16 mouse cellular contexts compared by ENCODE assay signal in genomic region chr6:54279391-54279790, GRCm38 (mm10). TPM values are rescaled to one million over a fixed set of nuclear protein-coding genes. Genes with fewer than 3 reads are reported as not detected.
DNase-seq lines count a peak whose midpoint lies in the region; ATAC-seq lines count a peak whose summit lies in the region.
"Had no signal": no experiment of that assay in that cellular context is flagged by ENCODE, and none has a peak within 500 bp of the region (broad histone marks: within the 10 kb centered on the region; RNA-seq: fewer than 3 reads in every experiment).

No protein-coding gene starts in this region.

- no peaks in the 10 kb centered on the region for H3K9me3 ChIP-seq in embryonic facial prominence, embryonic 11.5 days (replicated peaks; ENCODE audit: control insufficient read depth, low read length)
- H3K9me3 ChIP-seq in embryonic facial prominence, embryonic 10.5 days, result no peaks in the 10 kb centered on the region
- no peaks in the 10 kb centered on the region for H3K9me3 ChIP-seq in limb, embryonic 12.5 days
- no peaks in the 10 kb centered on the region for H3K9me3 ChIP-seq in limb, embryonic 10.5 days (replicated peaks)
- H3K9me3 ChIP-seq: hindbrain, embryonic 13.5 days; limb, embryonic 15.5 days had no signal

- H3K36me3 ChIP-seq in embryonic facial prominence, embryonic 11.5 days (replicated peaks; ENCODE audit: control insufficient read depth, insufficient read depth, low read depth, low read length), result no peaks in the 10 kb centered on the region
- H3K36me3 ChIP-seq in embryonic facial prominence, embryonic 10.5 days (replicated peaks), result no peaks in the 10 kb centered on the region
- no peaks in the 10 kb centered on the region for H3K36me3 ChIP-seq in limb, embryonic 12.5 days
- H3K36me3 ChIP-seq in limb, embryonic 10.5 days, result 0 out of 2 replicates have a peak, but pooled peaks cover 2% of the 10 kb centered on the region
- H3K36me3 ChIP-seq: hindbrain, embryonic 13.5 days; limb, embryonic 15.5 days had no signal

- H3K27ac ChIP-seq in embryonic facial prominence, embryonic 11.5 days (replicated peaks; ENCODE audit: low read depth, low read length), result no peak overlapping the region
- H3K27ac ChIP-seq in embryonic facial prominence, embryonic 10.5 days (replicated peaks), result no peak overlapping the region
- H3K27ac ChIP-seq in limb, embryonic 12.5 days, result 0 out of 2 replicates have a peak overlapping the region, but pooled peaks have one; percentile 17
- no peak overlapping the region for H3K27ac ChIP-seq in limb, embryonic 10.5 days
- H3K27ac ChIP-seq: hindbrain, embryonic 13.5 days; limb, embryonic 15.5 days had no signal

- no peak for ATAC-seq in embryonic facial prominence, embryonic 11.5 days (replicated peaks; ENCODE audit: insufficient number of reproducible peaks, low FRiP score, low TSS enrichment, low read depth)
- no peak for ATAC-seq in limb, embryonic 12.5 days (ENCODE audit: insufficient number of reproducible peaks, insufficient read depth, low FRiP score, low TSS enrichment, low read depth)
- ATAC-seq: forebrain, postnatal 0 days; Patski had no signal

- DNase-seq in embryonic facial prominence, embryonic 11.5 days (ENCODE audit: low spot score), result peak; percentile 52
- DNase-seq in embryonic facial prominence, embryonic 10.5 days (ENCODE audit: low spot score), result no peak
- DNase-seq in limb, embryonic 10.5 days (ENCODE audit: low spot score), result no peak
- DNase-seq in heart, adult 9 months (ENCODE audit: low spot score in 2 of 2), result peak; percentile 50 to 56
- peak; percentile 27 for DNase-seq in kidney, postnatal 10 days
- DNase-seq in natural killer cell, adult 2 months (ENCODE audit: low spot score in 2 of 2), result no peak
- no peak for DNase-seq in layer of hippocampus, adult 11-12 months (ENCODE audit: low spot score)
- DNase-seq: cerebellum, adult 18-20 months; forebrain, postnatal 0 days; gastrocnemius, postnatal 14 days; layer of hippocampus, postnatal 36 days; lung, postnatal 36 days had no signal

- 49% methylated on average over 11 of the region's 11 CpGs for WGBS in embryonic facial prominence, embryonic 11.5 days
- 62% methylated on average over 11 of the region's 11 CpGs for WGBS in embryonic facial prominence, embryonic 10.5 days
- 67% methylated on average over 11 of the region's 11 CpGs for WGBS in limb, embryonic 12.5 days
- WGBS in limb, embryonic 10.5 days, result 73% methylated on average over 11 of the region's 11 CpGs

- no peak overlapping the region for H3K4me2 ChIP-seq in embryonic facial prominence, embryonic 11.5 days (ENCODE audit: low read depth, low read length)
- no peak overlapping the region for H3K4me2 ChIP-seq in limb, embryonic 12.5 days
- H3K4me2 ChIP-seq: hindbrain, embryonic 13.5 days; limb, embryonic 15.5 days had no signal

- no peak overlapping the region for H3K4me3 ChIP-seq in embryonic facial prominence, embryonic 11.5 days (ENCODE audit: low read depth, low read length)
- no peak overlapping the region for H3K4me3 ChIP-seq in embryonic facial prominence, embryonic 10.5 days
- H3K4me3 ChIP-seq in limb, embryonic 12.5 days (replicated peaks), result no peak overlapping the region
- H3K4me3 ChIP-seq in limb, embryonic 10.5 days, result no peak overlapping the region
- H3K4me3 ChIP-seq: hindbrain, embryonic 13.5 days; limb, embryonic 15.5 days had no signal

- H3K9ac ChIP-seq in embryonic facial prominence, embryonic 11.5 days (replicated peaks; ENCODE audit: low read length), result no peak overlapping the region
- no peak overlapping the region for H3K9ac ChIP-seq in limb, embryonic 12.5 days (replicated peaks)
- H3K9ac ChIP-seq: forebrain, postnatal 0 days; hindbrain, embryonic 13.5 days; limb, embryonic 15.5 days had no signal

- H3K27me3 ChIP-seq in embryonic facial prominence, embryonic 11.5 days (ENCODE audit: control insufficient read depth, insufficient read depth, low read length), result no peaks in the 10 kb centered on the region
- H3K27me3 ChIP-seq in embryonic facial prominence, embryonic 10.5 days (replicated peaks; ENCODE audit: low read depth, poor library complexity, severe bottlenecking), result peaks cover 18% of the 10 kb centered on the region
- H3K27me3 ChIP-seq in limb, embryonic 12.5 days, result no peaks in the 10 kb centered on the region
- H3K27me3 ChIP-seq in limb, embryonic 10.5 days (ENCODE audit: low read depth, poor library complexity, severe bottlenecking), result no peaks in the 10 kb centered on the region
- H3K27me3 ChIP-seq: hindbrain, embryonic 13.5 days; limb, embryonic 15.5 days; Patski had no signal

- H3K4me1 ChIP-seq in embryonic facial prominence, embryonic 11.5 days (ENCODE audit: control insufficient read depth, insufficient read depth, low read length), result peaks cover 6% of the 10 kb centered on the region
- peaks cover 41% of the 10 kb centered on the region for H3K4me1 ChIP-seq in embryonic facial prominence, embryonic 10.5 days
- peaks cover 11% of the 10 kb centered on the region; the same call in 1 of the 2 replicates for H3K4me1 ChIP-seq in limb, embryonic 12.5 days (replicated peaks)
- H3K4me1 ChIP-seq in limb, embryonic 10.5 days, result peaks cover 17% of the 10 kb centered on the region

RNA-seq across cellular contexts. Expression of gene Prr15, which starts 46.2 kb away (rescaled TPM):
- 2.4 and 2.6 TPM in 2 replicates for polyA plus RNA-seq in embryonic facial prominence, embryonic 11.5 days (2014; fragmentation: Nextera tagmentation; extraction: Ambion mirVana)
- 2.9 and 3.6 TPM in 2 replicates for polyA plus RNA-seq in embryonic facial prominence, embryonic 10.5 days (2016; fragmentation: Nextera tagmentation; extraction: Ambion mirVana)
- 0.40 TPM in 1 of 2 replicates, not detected in the other for polyA plus RNA-seq in limb, embryonic 12.5 days (2016; fragmentation: Nextera tagmentation; extraction: Ambion mirVana)
- polyA plus RNA-seq in limb, embryonic 10.5 days (2016; fragmentation: Nextera tagmentation; extraction: Ambion mirVana), result 0.15 and 0.16 TPM in 2 replicates

Comparison
In these comparisons a context has a peak if more than half of its experiments do, and no peak if none do; other contexts are left out.
1. DNase-seq: peak in embryonic facial prominence, embryonic 11.5 days (single experiment), heart, adult 9 months (2 of 2) and kidney, postnatal 10 days (single experiment); none in embryonic facial prominence, embryonic 10.5 days (single experiment), limb, embryonic 10.5 days (single experiment), natural killer cell, adult 2 months (0 of 2) and layer of hippocampus, adult 11-12 months (single experiment).